Mouse (Mus musculus): Measurements from ENCODE around the gene Lrrc4c. TPM values are rescaled to one million over a fixed set of nuclear protein-coding genes. Genes with fewer than 3 reads are reported as not detected.

Lrrc4c gene
- total RNA-seq, 2 experiments from 2014 or later, result 0.96 to 1.0 TPM

GRCm38 (mm10) chr2:97467031-97467549 lies 1149.1 kb downstream of the Lrrc4c start:
- peak; percentile 23 to 26 for DNase-seq (ENCODE audit: low spot score in 2 of 2)

- DNase-seq (ENCODE audit: low spot score in 2 of 2), result no peak
Observed at GRCm38 (mm10) chr2:97467664-97468063, 1149.7 kb downstream of the Lrrc4c start.

- DNase-seq (ENCODE audit: low spot score in 2 of 2), result no peak
Observed at GRCm38 (mm10) chr2:97468372-97468771, 1150.4 kb downstream of the Lrrc4c start.

- no peak for DNase-seq (ENCODE audit: low spot score in 2 of 2)
Observed at GRCm38 (mm10) chr2:97469396-97469795, 1151.4 kb downstream of the Lrrc4c start.

- DNase-seq (ENCODE audit: low spot score in 2 of 2), result no peak
Observed at GRCm38 (mm10) chr2:97478175-97478924, 1160.4 kb downstream of the Lrrc4c start.

GRCm38 (mm10) chr2:97478925-97479298 lies 1160.9 kb downstream of the Lrrc4c start:
- DNase-seq (ENCODE audit: low spot score in 2 of 2), result peak in 1 of 2 experiments; percentile 21

GRCm38 (mm10) chr2:97484990-97485389 lies 1167.0 kb downstream of the Lrrc4c start:
- DNase-seq (ENCODE audit: low spot score in 2 of 2), result no peak

- no peak for DNase-seq (ENCODE audit: low spot score in 2 of 2)
Observed at GRCm38 (mm10) chr2:97485609-97486008, 1167.6 kb downstream of the Lrrc4c start.

GRCm38 (mm10) chr2:97487567-97487966 lies 1169.6 kb downstream of the Lrrc4c start:
- DNase-seq (ENCODE audit: low spot score in 2 of 2), result no peak

GRCm38 (mm10) chr2:97497069-97497468 lies 1179.1 kb downstream of the Lrrc4c start:
- DNase-seq (ENCODE audit: low spot score in 2 of 2), result no peak

- DNase-seq (ENCODE audit: low spot score in 2 of 2), result no peak
Observed at GRCm38 (mm10) chr2:97502501-97502900, 1184.5 kb downstream of the Lrrc4c start.

GRCm38 (mm10) chr2:97504902-97505301 lies 1186.9 kb downstream of the Lrrc4c start:
- DNase-seq (ENCODE audit: low spot score in 2 of 2), result no peak

- DNase-seq (ENCODE audit: low spot score in 2 of 2), result no peak
Observed at GRCm38 (mm10) chr2:97524256-97524922, 1206.4 kb downstream of the Lrrc4c start.

- no peak for DNase-seq (ENCODE audit: low spot score in 2 of 2)
Observed at GRCm38 (mm10) chr2:97525107-97525506, 1207.1 kb downstream of the Lrrc4c start.

GRCm38 (mm10) chr2:97530622-97531021 lies 1212.7 kb downstream of the Lrrc4c start:
- DNase-seq (ENCODE audit: low spot score in 2 of 2), result no peak

GRCm38 (mm10) chr2:97543691-97544672 lies 1226.0 kb downstream of the Lrrc4c start:
- no peak for DNase-seq (ENCODE audit: low spot score in 2 of 2)

- no peak for DNase-seq (ENCODE audit: low spot score in 2 of 2)
Observed at GRCm38 (mm10) chr2:97544673-97545071, 1226.7 kb downstream of the Lrrc4c start.

GRCm38 (mm10) chr2:97545946-97546345 lies 1228.0 kb downstream of the Lrrc4c start:
- no peak for DNase-seq (ENCODE audit: low spot score in 2 of 2)

GRCm38 (mm10) chr2:97564509-97564908 lies 1246.5 kb downstream of the Lrrc4c start:
- no peak for DNase-seq (ENCODE audit: low spot score in 2 of 2)

GRCm38 (mm10) chr2:97568954-97569353 lies 1251.0 kb downstream of the Lrrc4c start:
- no peak for DNase-seq (ENCODE audit: low spot score in 2 of 2)

- no peak for DNase-seq (ENCODE audit: low spot score in 2 of 2)
Observed at GRCm38 (mm10) chr2:97574921-97575320, 1257.0 kb downstream of the Lrrc4c start.
